Mouse (Mus musculus): ENCODE results near the gene Ttc5.
"Not testable (repeated sequence)": the region's sequence is repeated elsewhere in the genome, so short reads cannot be mapped to it uniquely, and the experiment has no call there.

DNA sequence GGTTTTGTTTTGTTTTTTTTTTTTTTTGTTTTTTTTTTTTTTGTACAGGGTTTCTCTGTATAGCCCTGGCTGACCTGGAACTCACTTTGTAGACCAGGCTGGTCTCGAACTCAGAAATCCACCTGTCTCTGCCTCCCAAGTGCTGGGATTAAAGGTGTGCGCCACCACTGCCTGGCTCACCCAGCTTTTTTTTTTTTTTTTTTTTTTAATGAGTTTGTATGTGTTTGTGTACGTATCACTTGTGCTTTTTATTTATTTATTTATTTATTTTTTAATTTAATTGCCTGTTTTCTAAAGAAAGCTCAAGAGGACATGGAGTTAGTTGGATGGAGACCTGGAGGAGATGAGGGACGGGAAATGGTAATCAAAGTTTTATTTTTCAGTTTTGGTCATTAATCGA is 21.1 kb upstream of the Ttc5 start:
- not testable (repeated sequence) for TF ChIP-seq CTCF (IDR thresholded peaks at IDR 0.05; ENCODE audit: low read depth, low read length); POLR2A (IDR thresholded peaks at IDR 0.05; ENCODE audit: extremely low read depth, insufficient read depth, low read length)

All from liver, adult 2 months (tissue).